ENCODE assay signal across 29 mouse cellular contexts in the genomic region with DNA sequence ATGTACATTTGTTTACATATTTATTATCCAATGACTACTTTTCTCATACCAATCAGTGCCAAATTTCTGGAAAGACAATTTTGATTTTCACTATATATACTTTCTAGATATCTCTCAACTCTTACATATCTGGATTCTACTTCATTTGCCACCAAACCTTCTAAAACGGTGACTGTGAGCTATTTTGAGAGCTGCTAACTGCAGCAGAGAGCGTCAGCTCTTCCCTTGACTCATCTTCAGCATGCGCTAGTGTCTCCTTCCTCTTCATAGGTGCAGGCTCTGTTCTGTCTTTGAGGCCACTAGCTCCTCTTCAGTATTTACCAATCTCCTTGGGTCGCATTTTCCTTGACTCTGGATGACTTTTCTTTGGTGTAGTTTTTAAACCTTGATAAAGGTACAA.
A peak's percentile ranks its signal among the peaks of the same experiment; 100 is the strongest.
DNase-seq lines count a peak whose midpoint lies in the region; ATAC-seq lines count a peak whose summit lies in the region.
"Had no signal": no experiment of that assay in that cellular context is flagged by ENCODE, and none has a peak within 500 bp of the region (broad histone marks: within the 10 kb centered on the region; RNA-seq: fewer than 3 reads in every experiment).

No protein-coding gene starts in this region.

- WGBS in forebrain, embryonic 15.5 days: 85% methylated on average over 4 of the region's 4 CpGs

- no peaks in the 10 kb centered on the region for H3K9me3 ChIP-seq in forebrain, embryonic 15.5 days
- H3K9me3 ChIP-seq: embryonic facial prominence, embryonic 13.5 days; embryonic facial prominence, embryonic 15.5 days; forebrain, embryonic 10.5 days; forebrain, embryonic 12.5 days; G1E had no signal

- intact Hi-C loops in left cerebral cortex, postnatal 14 days (cut with DNase I): no loop called here

- no peaks in the 10 kb centered on the region for H3K36me3 ChIP-seq in forebrain, embryonic 15.5 days
- H3K36me3 ChIP-seq: embryonic facial prominence, embryonic 13.5 days; embryonic facial prominence, embryonic 15.5 days; forebrain, embryonic 10.5 days; forebrain, embryonic 12.5 days; G1E had no signal

- DNase-seq in frontal cortex, postnatal 10 days (ENCODE audit: low spot score in 2 of 2): no peak
- peak; percentile 18 to 34 for DNase-seq in left cerebral cortex, postnatal 14 days (ENCODE audit: low spot score in 2 of 2)
- DNase-seq in left cerebral cortex, adult 11 months (ENCODE audit: low spot score): no peak
- DNase-seq in brain, adult 2 months (ENCODE audit: low read depth, low spot score): peak; percentile 86
- DNase-seq: adrenal gland, adult 8-10 months; adrenal gland, postnatal 14 days; adrenal gland, postnatal 36 days; B cell, adult 2 months; cerebellum, adult 11 months; cerebellum, adult 18-20 months; cerebellum, adult 8-10 months; cerebellum, adult 9-11 months; cerebellum, postnatal 14 days; cerebellum, postnatal 36 days; embryo, embryonic 11 days; forebrain, postnatal 0 days had no signal

- no peak overlapping the region for H3K4me3 ChIP-seq in forebrain, embryonic 15.5 days
- H3K4me3 ChIP-seq: embryonic facial prominence, embryonic 13.5 days; embryonic facial prominence, embryonic 15.5 days; erythroblast, embryonic 14.5 days; forebrain, embryonic 10.5 days; forebrain, embryonic 12.5 days had no signal

- H3K27ac ChIP-seq in forebrain, embryonic 15.5 days (replicated peaks): no peak overlapping the region
- H3K27ac ChIP-seq: embryonic facial prominence, embryonic 13.5 days; embryonic facial prominence, embryonic 15.5 days; forebrain, embryonic 10.5 days; forebrain, embryonic 12.5 days had no signal

- peak; percentile 98 for ATAC-seq in frontal cortex, adult (ENCODE audit: low TSS enrichment)
- no peak for ATAC-seq in forebrain, embryonic 15.5 days (replicated peaks)
- ATAC-seq: activated CD4-positive, CD25-positive, alpha-beta regulatory T cell, adult 4 months; CD4-positive, CD25-positive, alpha-beta regulatory T cell, adult 4 months; forebrain, embryonic 14.5 days; forebrain, postnatal 0 days; Patski had no signal

- H3K4me2 ChIP-seq in forebrain, embryonic 15.5 days (replicated peaks): no peak overlapping the region
- H3K4me2 ChIP-seq: embryonic facial prominence, embryonic 13.5 days; embryonic facial prominence, embryonic 15.5 days; forebrain, embryonic 12.5 days had no signal

- no peaks in the 10 kb centered on the region for H3K4me1 ChIP-seq in forebrain, embryonic 15.5 days
- H3K4me1 ChIP-seq: embryonic facial prominence, embryonic 13.5 days; embryonic facial prominence, embryonic 15.5 days; forebrain, embryonic 10.5 days; forebrain, embryonic 12.5 days had no signal

- no peaks in the 10 kb centered on the region for H3K27me3 ChIP-seq in forebrain, embryonic 15.5 days
- H3K27me3 ChIP-seq: CH12.LX; embryonic facial prominence, embryonic 13.5 days; embryonic facial prominence, embryonic 15.5 days; forebrain, embryonic 12.5 days; Patski had no signal

- no peak overlapping the region for H3K9ac ChIP-seq in forebrain, embryonic 15.5 days (replicated peaks)
- H3K9ac ChIP-seq: embryonic facial prominence, embryonic 13.5 days; embryonic facial prominence, embryonic 15.5 days; forebrain, embryonic 12.5 days; forebrain, postnatal 0 days had no signal

Comparison
In these comparisons a context has a peak if more than half of its experiments do, and no peak if none do; other contexts are left out.
1. DNase-seq: peak in left cerebral cortex, postnatal 14 days (2 of 2) and brain, adult 2 months (single experiment); none in frontal cortex, postnatal 10 days (0 of 2) and left cerebral cortex, adult 11 months (single experiment).